Mouse (Mus musculus) cerebellum, adult (tissue): ENCODE measurements around the gene D11Wsu47e.

Source experiments
- ATAC-seq: cut with Nextera tagmentation; 2 replicates; pipeline ENCODE4 v1.9.2; 2017; ENCODE audit warnings: mild to moderate bottlenecking, moderate library complexity, mixed read lengths; ENCODE audit not compliant: insufficient number of reproducible peaks, low FRiP score, low TSS enrichment

D11Wsu47e gene

GRCm38 (mm10) chr11:113664279-113664678 is 19.9 kb upstream of the D11Wsu47e start:
- no peak for ATAC-seq

GRCm38 (mm10) chr11:113666205-113666604 is 18.0 kb upstream of the D11Wsu47e start:
- no peak for ATAC-seq

- ATAC-seq: no peak
Measured at GRCm38 (mm10) chr11:113666648-113667047, 17.6 kb upstream of the D11Wsu47e start.

DNA sequence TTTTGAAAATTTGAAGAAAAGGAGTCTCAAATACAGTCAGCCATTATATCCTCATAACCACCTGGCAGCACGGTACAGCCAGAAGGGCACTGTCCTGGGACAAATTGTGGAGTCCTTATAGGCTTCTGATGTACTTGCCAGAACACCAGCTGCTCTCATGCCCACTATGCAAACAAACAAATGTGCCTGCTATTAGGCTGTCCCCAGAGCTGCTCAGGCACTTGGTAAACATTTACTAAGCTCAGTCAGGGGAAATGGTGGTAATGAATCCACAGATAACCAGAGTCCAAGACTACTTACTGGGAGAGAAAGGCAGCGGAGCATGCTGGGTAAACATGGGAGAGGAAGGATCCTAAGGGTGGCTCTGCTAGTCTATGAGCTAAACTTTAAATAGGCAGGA is 17.1 kb upstream of the D11Wsu47e start:
- no peak for ATAC-seq

GRCm38 (mm10) chr11:113667704-113668103 is 16.5 kb upstream of the D11Wsu47e start:
- no peak for ATAC-seq

GRCm38 (mm10) chr11:113668857-113669256 is 15.4 kb upstream of the D11Wsu47e start:
- no peak for ATAC-seq

- no peak for ATAC-seq
Measured at GRCm38 (mm10) chr11:113669711-113670110, 14.5 kb upstream of the D11Wsu47e start.

GRCm38 (mm10) chr11:113673614-113674013 is 10.6 kb upstream of the D11Wsu47e start:
- ATAC-seq: no peak

DNA sequence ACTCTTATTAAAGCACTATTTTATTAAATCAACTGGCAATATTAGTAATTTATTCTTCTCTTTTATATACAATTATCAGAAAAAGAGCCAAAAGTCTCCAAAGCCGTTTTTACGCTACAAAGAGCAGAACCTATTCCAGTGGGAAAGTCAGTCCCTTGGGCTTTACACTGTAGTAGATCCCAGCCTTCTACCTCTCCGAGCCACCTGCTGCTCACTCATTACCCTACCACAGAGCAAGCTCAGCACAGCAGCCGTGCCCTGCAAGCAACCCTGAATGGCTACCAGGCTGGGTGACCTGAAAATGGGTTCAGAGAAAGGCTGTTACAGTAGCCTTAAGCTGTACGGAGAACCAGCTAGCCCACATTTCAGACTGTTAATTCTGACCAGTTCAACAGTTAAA is 9.6 kb upstream of the D11Wsu47e start:
- no peak for ATAC-seq

GRCm38 (mm10) chr11:113676847-113677246 is 7.4 kb upstream of the D11Wsu47e start:
- no peak for ATAC-seq

- no peak for ATAC-seq
Measured at GRCm38 (mm10) chr11:113677378-113677777, 6.8 kb upstream of the D11Wsu47e start.

GRCm38 (mm10) chr11:113678373-113678772 is 5.8 kb upstream of the D11Wsu47e start:
- no peak for ATAC-seq

DNA sequence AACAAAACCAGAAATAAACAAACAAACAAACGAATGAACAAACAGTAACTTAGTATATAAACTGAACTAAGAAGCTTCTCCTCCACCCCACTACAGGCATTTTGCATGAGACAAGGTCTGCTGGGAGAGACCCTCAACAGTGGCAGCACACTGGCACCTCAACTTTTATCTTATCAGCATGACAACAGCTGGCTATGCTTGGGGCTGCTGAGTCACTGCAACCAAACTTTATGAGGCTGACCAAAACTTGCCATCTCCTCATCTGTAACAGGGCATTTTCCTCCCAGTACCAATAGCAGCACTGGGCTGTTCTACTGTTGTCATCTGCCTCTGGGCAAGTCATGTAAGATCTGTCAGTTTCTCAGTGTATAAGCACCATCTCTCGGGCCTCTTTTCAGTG is 3.3 kb upstream of the D11Wsu47e start:
- ATAC-seq: no peak

- ATAC-seq: no peak
Measured at GRCm38 (mm10) chr11:113681979-113682378, 2.2 kb upstream of the D11Wsu47e start.

GRCm38 (mm10) chr11:113682897-113683626 is 1.1 kb upstream of the D11Wsu47e start:
- 0 out of 2 replicates have a peak, but pooled peaks have one; percentile 23 for ATAC-seq

DNA sequence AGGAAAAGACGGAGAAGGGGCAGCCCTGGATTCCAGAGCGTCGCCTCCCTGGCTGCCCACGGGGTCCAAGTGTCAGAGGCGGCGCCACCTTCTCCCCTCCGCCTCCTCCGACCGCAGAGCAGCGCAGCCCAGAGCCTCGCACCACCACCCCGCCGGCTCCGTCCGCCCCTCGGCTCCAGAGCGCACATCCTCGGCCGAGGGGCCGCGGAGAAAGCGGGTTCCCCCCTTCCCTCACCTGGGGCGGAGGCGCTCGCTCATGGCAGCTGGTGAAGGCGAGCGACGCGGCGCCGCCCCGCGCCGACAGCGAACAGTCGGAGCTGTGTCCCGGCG is 620 bp upstream of the D11Wsu47e start:
- peak; percentile 52 for ATAC-seq

DNA sequence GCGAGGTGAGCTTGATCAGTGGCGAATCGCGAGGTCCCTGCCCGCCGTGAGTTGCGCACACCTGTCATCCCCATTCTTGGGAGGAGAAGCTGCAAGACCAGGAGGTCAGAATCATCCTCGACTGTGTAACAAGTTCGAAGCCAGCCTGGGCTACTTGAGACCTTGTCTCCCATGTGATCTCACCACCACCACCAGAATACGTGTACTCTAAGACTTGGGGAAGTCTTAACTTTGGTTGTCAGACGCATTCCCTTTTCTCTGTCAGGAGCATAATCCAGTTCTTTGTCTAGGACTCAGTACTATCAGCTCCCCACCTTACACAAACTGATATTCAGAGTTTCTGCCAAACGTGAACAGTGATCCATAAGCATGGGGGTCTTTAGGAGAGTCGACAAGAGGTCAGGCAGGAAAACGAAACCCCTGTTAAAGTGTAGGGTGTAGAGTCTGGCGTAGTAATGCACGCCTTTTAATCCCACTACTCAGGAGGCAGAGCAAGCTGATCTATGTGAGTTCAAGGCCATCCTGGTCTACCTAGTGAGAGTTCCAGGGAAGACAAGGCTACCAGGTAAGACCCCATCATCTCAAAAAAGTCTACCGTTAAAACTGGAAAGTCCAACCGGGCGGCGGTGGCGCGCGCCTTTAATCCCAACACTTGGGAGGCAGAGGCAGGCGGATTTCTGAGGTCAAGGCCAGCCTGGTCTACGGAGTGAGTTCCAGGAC is 655 bp downstream of the D11Wsu47e start:
- ATAC-seq: no peak

- ATAC-seq: no peak
Measured at GRCm38 (mm10) chr11:113687031-113687430, 2.8 kb downstream of the D11Wsu47e start.

DNA sequence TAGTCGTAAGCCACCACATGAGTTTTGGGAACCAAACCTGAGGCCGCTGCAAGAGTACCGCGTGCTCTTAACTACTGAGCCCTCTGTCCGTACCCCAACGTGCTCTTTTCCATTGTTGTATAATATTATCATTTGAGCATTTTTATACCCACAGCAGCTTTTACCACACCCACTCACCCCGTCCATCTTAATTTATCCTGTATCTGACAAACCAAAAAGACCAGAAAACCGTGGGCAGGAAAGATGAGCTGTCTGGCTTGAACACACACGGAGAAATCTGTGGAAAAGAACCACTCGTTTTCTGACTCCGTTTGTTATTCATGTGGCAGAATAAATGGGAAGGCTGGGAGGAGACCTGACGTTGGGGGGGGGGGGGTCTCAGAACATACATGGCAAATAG is 6.3 kb downstream of the D11Wsu47e start:
- ATAC-seq: no peak

DNA sequence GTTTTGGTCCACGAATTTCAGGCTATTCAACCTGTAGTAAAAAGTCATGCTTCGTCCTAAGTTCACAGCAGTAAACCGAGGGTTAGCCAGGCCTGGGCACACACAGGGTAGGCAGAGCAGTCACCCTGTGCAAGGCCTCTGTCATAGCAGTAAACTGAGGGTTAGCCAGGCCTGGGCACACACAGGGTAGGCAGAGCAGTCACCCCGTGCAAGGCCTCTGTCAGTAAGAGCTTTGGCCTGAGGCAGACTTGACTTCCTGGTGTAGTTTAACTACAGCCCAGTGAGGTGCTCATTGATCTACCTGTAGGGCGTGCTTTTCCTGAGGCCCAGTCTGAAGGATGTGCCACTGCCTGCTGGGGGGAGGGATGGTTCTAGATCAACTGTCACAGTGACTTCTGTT is 7.1 kb downstream of the D11Wsu47e start:
- no peak for ATAC-seq

GRCm38 (mm10) chr11:113691851-113692250 is 7.6 kb downstream of the D11Wsu47e start:
- ATAC-seq: no peak

GRCm38 (mm10) chr11:113697571-113697970 is 13.4 kb downstream of the D11Wsu47e start:
- no peak for ATAC-seq
